Mouse (Mus musculus) E14TG2a.4 (cell line): ENCODE results near the gene Hs3st1.

Experiments used
- CTCF ChIP-seq: conservative IDR thresholded peaks from 2 replicates; pipeline ENCODE4 v1.5.1; 2014; ENCODE audit warnings: low read length
- NANOG ChIP-seq: IDR thresholded peaks from 2 replicates; pipeline ENCODE4 v1.6.1; 2014; ENCODE audit warnings: borderline replicate concordance, low read length, mixed read lengths
- POU5F1 ChIP-seq: IDR thresholded peaks from 2 replicates; pipeline ENCODE4 v1.6.1; 2014; ENCODE audit warnings: low read length, borderline replicate concordance

- TF ChIP-seq CTCF, result no peak
- no peak for TF ChIP-seq NANOG
- no peak for TF ChIP-seq POU5F1
Measured at GRCm38 (mm10) chr5:39637874-39638273, 117.4 kb downstream of the Hs3st1 start.
